Mouse (Mus musculus): ENCODE measurements around the gene Macrod1. TPM values are rescaled to one million over a fixed set of nuclear protein-coding genes. Genes with fewer than 3 reads are reported as not detected.

Gene Macrod1
- polyA plus RNA-seq, 1 experiment, result 61.7 TPM

DNA sequence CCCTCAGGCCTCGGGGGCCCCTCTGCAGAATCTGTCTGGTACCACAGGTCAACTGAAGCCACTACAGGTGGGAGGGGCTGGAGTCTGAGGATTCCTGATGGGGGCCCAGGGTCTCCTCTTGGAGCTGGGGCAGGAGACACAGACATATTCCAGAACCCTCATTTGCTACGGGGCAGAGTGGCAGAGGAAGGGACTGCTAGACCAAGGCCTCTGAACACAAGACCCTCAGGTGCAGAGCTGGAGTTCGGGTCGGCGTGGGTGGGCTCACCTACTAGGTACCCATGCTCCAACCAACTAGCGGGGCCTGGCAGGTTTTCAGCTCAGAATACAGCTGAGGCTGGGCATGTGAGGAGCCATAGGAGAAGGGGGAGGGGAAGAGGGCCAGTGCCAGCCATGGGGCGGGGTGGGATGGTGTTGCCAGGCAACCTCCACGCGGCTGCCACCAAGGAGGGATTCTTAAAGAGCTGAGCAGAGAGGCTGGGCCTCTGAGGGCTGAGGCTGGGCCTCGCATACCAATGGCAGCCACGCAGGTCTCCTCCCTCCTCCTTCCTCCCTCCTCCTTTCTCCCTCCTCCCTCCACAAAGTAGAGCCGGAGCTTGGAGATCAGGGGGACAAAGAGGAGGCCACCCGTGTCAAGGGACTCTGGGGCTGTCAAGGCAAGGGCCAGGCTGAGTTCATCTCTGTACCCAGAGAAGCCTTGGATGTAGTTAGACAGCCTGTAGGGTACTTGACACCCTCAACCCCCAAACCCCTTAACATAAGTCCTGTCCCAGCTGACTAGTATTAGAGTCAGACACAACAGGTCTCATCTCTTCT lies 115.6 kb downstream of the Macrod1 start:
- WGBS, result 32% methylated on average over 13 of the region's 13 CpGs

DNA sequence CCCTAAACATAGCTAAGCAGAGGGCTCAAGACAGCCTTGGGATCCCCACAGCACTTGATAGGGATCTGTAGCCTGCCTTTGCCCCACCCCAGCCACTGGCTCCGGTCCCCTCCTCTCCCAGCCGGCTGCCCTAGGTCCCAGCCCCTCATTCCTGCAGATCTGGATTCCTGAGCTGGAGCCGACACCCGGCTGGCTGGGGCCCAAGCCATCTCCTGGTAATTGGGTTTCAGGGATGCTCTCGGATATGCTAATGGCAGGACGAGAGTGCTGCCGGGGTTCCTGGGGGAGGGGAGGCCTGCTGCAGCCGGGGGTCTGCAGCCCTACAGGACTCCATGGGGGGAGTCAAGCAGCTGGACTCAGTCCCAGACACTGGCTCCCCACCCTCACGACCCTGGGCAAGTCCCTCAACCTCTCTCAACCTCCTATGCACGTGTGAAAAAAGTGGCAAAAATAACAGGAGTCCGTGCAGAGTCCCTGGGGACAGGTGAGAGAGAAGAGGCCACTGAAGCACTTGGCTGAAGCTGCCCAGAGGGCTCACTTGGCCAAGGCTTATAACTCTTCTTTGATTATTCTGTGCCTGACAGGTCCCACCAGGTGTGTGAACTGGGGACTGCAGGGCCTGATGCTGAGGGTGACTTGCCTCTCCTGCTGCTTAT lies 119.6 kb downstream of the Macrod1 start:
- DNase-seq, result no peak
- peaks cover 38% of the 10 kb centered on the region for H3K4me1 ChIP-seq (ENCODE audit: control insufficient read depth, insufficient read depth, low read length)
- TF ChIP-seq CTCF (conservative IDR thresholded peaks at IDR 0.05; ENCODE audit: insufficient read depth, insufficient read length, low read depth, low read length) (no peak), POLR2A (IDR thresholded peaks at IDR 0.05; ENCODE audit: low read depth, low read length) (no peak)
- H3K4me3 ChIP-seq (ENCODE audit: insufficient read depth, low read depth, low read length), result no peak overlapping the region
- no peaks in the 10 kb centered on the region for H3K27me3 ChIP-seq (replicated peaks; ENCODE audit: control insufficient read depth, insufficient read depth, low read length)
- 35% methylated on average over 11 of the region's 11 CpGs for WGBS
- H3K27ac ChIP-seq (ENCODE audit: insufficient read depth, low read depth, low read length), result no peak overlapping the region
- H3K36me3 ChIP-seq (ENCODE audit: control insufficient read depth, insufficient read depth, low read length), result no peaks in the 10 kb centered on the region

More for the DNA sequence above, 115.6 kb downstream of the Macrod1 start:
- no peak overlapping the region for H3K4me3 ChIP-seq (ENCODE audit: insufficient read depth, low read depth, low read length)
- DNase-seq, result peak; percentile 75
- TF ChIP-seq POLR2A (IDR thresholded peaks at IDR 0.05; ENCODE audit: low read depth, low read length) (no peak), CTCF (conservative IDR thresholded peaks at IDR 0.05; ENCODE audit: insufficient read depth, insufficient read length, low read depth, low read length) (no peak)
- peak overlapping the region; percentile 32; the same call in 1 of the 2 replicates for H3K27ac ChIP-seq (ENCODE audit: insufficient read depth, low read depth, low read length)
- H3K27me3 ChIP-seq (replicated peaks; ENCODE audit: control insufficient read depth, insufficient read depth, low read length), result no peaks in the 10 kb centered on the region
- peaks cover 20% of the 10 kb centered on the region; the same call in 1 of the 2 replicates for H3K4me1 ChIP-seq (ENCODE audit: control insufficient read depth, insufficient read depth, low read length)
- H3K36me3 ChIP-seq (ENCODE audit: control insufficient read depth, insufficient read depth, low read length), result no peaks in the 10 kb centered on the region

DNA sequence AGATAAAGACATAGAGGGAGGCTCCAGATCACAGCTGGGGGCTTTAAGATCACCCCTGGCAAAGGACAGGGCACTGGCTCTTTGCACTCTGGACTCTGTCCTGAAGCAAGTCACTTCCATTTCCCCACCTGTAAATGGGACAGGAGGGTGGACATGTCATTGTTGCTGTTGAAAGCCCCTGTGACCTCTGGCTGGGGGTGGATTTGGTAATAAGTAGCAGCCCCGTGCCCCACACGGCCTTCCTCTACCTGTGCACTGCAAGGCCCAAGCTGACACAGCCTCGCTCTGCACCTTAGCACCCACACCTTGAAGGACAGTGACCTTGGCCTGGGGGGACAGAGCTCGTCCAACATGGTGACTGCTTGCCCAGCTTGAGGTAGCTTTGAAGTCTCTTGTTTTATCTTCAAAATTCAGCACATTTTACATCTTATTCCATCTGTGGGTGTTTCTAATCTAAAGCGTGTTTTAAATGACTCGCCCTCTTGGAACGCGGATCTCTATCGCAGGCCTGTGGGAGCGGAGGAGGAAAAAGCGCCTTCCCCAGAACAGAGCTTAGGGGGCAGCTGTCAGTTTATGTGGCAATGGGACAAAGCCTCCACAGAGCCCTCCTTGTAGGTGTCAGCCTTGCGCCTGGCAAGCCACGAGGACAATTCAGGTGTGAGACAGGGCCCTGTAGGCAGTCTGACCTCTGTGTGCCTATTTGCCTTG lies 121.3 kb downstream of the Macrod1 start:
- H3K27ac ChIP-seq (ENCODE audit: insufficient read depth, low read depth, low read length), result peak overlapping the region; percentile 40
- DNase-seq, result peak; percentile 56
- 59% methylated on average over 13 of the region's 13 CpGs for WGBS
- peaks cover 41% of the 10 kb centered on the region for H3K4me1 ChIP-seq (ENCODE audit: control insufficient read depth, insufficient read depth, low read length)
- no peak overlapping the region for H3K4me3 ChIP-seq (ENCODE audit: insufficient read depth, low read depth, low read length)
- H3K27me3 ChIP-seq (replicated peaks; ENCODE audit: control insufficient read depth, insufficient read depth, low read length), result no peaks in the 10 kb centered on the region
- H3K36me3 ChIP-seq (ENCODE audit: control insufficient read depth, insufficient read depth, low read length), result no peaks in the 10 kb centered on the region
- no peak for TF ChIP-seq CTCF (conservative IDR thresholded peaks at IDR 0.05; ENCODE audit: insufficient read depth, insufficient read length, low read depth, low read length)
- no peak for TF ChIP-seq POLR2A (IDR thresholded peaks at IDR 0.05; ENCODE audit: low read depth, low read length)

- WGBS, result 31% methylated on average over 3 of the region's 3 CpGs
- H3K27ac ChIP-seq (ENCODE audit: insufficient read depth, low read depth, low read length), result peak overlapping the region; percentile 75
- TF ChIP-seq POLR2A (IDR thresholded peaks at IDR 0.05; ENCODE audit: low read depth, low read length) (peak; percentile 26), CTCF (conservative IDR thresholded peaks at IDR 0.05; ENCODE audit: insufficient read depth, insufficient read length, low read depth, low read length) (no peak)
- no peaks in the 10 kb centered on the region for H3K36me3 ChIP-seq (ENCODE audit: control insufficient read depth, insufficient read depth, low read length)
- peak; percentile 91 for DNase-seq
- H3K27me3 ChIP-seq (replicated peaks; ENCODE audit: control insufficient read depth, insufficient read depth, low read length), result no peaks in the 10 kb centered on the region
- H3K4me1 ChIP-seq (ENCODE audit: control insufficient read depth, insufficient read depth, low read length), result peaks cover 45% of the 10 kb centered on the region
- no peak overlapping the region for H3K4me3 ChIP-seq (ENCODE audit: insufficient read depth, low read depth, low read length)
Measured at GRCm38 (mm10) chr19:7178841-7179452, 122.3 kb downstream of the Macrod1 start.

DNA sequence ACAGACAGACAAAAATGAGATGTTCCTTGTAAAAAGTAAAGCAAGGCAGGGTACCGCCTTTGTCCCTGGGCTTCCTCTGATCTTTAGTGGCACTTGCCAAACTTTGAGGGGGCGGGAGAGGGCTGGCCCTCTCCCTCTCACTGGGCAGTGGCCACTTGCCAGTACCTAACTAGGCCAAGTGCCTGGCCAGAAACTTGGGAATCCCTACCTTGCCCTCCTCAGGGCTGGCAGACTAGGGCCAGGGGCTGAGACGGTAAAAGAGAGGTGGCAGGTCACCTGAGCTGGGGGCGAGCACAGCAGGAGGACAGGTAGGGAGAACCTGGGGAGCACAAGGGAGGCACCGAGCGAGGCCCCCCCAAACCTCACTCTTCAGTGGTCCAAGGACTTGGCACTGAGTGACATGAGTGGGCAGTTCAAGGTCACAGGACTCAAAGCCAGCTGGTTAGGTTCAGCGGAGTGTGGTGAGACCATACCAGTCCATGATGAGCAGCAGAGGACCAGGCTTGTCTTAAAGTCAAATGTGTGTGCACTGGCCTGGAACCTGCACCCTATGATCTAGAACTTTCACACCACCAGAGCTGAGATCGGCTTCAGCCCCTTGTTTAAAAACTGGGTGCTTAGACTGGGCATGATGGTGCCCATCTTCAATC lies 124.3 kb downstream of the Macrod1 start:
- peak; percentile 94 for DNase-seq
- WGBS, result 38% methylated on average over 8 of the region's 8 CpGs
- peaks cover 49% of the 10 kb centered on the region for H3K4me1 ChIP-seq (ENCODE audit: control insufficient read depth, insufficient read depth, low read length)
- no peaks in the 10 kb centered on the region for H3K27me3 ChIP-seq (replicated peaks; ENCODE audit: control insufficient read depth, insufficient read depth, low read length)
- TF ChIP-seq CTCF (conservative IDR thresholded peaks at IDR 0.05; ENCODE audit: insufficient read depth, insufficient read length, low read depth, low read length) (no peak), POLR2A (IDR thresholded peaks at IDR 0.05; ENCODE audit: low read depth, low read length) (no peak)
- no peaks in the 10 kb centered on the region for H3K36me3 ChIP-seq (ENCODE audit: control insufficient read depth, insufficient read depth, low read length)
- H3K4me3 ChIP-seq (ENCODE audit: insufficient read depth, low read depth, low read length), result no peak overlapping the region
- H3K27ac ChIP-seq (ENCODE audit: insufficient read depth, low read depth, low read length), result peak overlapping the region; percentile 90

DNA sequence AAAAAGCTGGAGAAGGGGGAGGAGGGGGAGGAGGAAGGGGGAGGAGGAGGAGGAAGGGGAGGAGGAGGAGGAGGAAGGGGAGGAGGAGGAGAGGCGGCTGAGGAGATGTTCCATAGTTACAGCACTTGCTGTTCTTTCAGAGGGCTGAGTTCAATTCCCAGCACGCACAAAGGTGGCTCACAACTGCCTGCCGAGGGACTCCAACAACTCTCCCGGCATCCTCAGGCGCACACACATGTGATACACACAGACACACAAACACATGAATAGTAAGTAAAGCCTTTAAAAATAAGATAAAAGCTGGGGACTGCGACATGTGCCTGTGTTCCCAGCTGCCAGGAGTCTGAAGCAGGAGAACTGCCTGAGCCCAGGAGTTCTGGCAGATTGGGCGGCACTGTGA lies 124.9 kb downstream of the Macrod1 start:
- 46% methylated on average over 7 of the region's 7 CpGs for whole genome bisulfite sequencing
- H3K36me3 ChIP-seq (ENCODE audit: control insufficient read depth, insufficient read depth, low read length), result no peaks in the 10 kb centered on the region
- peaks cover 49% of the 10 kb centered on the region for H3K4me1 ChIP-seq (ENCODE audit: control insufficient read depth, insufficient read depth, low read length)

More for the DNA sequence above, 124.9 kb downstream of the Macrod1 start:
- peak; percentile 59 for DNase-seq
- TF ChIP-seq POLR2A (IDR thresholded peaks at IDR 0.05; ENCODE audit: low read depth, low read length) (no peak), CTCF (conservative IDR thresholded peaks at IDR 0.05; ENCODE audit: insufficient read depth, insufficient read length, low read depth, low read length) (no peak)
- Histone ChIP-seq H3K27ac (ENCODE audit: insufficient read depth, low read depth, low read length) (peak overlapping the region; percentile 100), H3K4me3 (ENCODE audit: insufficient read depth, low read depth, low read length) (no peak overlapping the region), H3K27me3 (replicated peaks; ENCODE audit: control insufficient read depth, insufficient read depth, low read length) (no peaks in the 10 kb centered on the region)
